Mouse (Mus musculus): ENCODE results near the gene Abcb4. TPM values are rescaled to one million over a fixed set of nuclear protein-coding genes. Genes with fewer than 3 reads are reported as not detected.

The Abcb4 gene
- polyA plus RNA-seq, 1 experiment from 2014 or later = 0.58 TPM

Other genes with a start within 250 kb of the Abcb4 start
- gene Abcb1a, start 233.6 kb upstream of the Abcb4 start, polyA plus RNA-seq (2016; fragmentation: Nextera tagmentation; extraction: Ambion mirVana) = 0.28 and 0.39 TPM in 2 replicates
- gene Abcb1b, start 95.6 kb upstream of the Abcb4 start, polyA plus RNA-seq (2016; fragmentation: Nextera tagmentation; extraction: Ambion mirVana) = 0.67 and 1.5 TPM in 2 replicates
- 43.4 and 46.2 TPM in 2 replicates for gene Crot, start 103.6 kb downstream of the Abcb4 start, polyA plus RNA-seq (2016; fragmentation: Nextera tagmentation; extraction: Ambion mirVana)
- gene Tmem243, start 207.0 kb downstream of the Abcb4 start, polyA plus RNA-seq (2016; fragmentation: Nextera tagmentation; extraction: Ambion mirVana) = 16.1 and 18.8 TPM in 2 replicates